Mouse (Mus musculus) kidney, adult 2 months (tissue): ENCODE data around the gene Rptor.

Experiments
- CTCF ChIP-seq: fragments of 200-500 bp; conservative IDR thresholded peaks from 2 replicates; pipeline ENCODE4 v1.5.1; 2011; ENCODE audit warnings: low read depth, mild to moderate bottlenecking, control low read depth, low read length, moderate library complexity, mixed read lengths; ENCODE audit not compliant: insufficient read depth, insufficient read length
- POLR2A ChIP-seq: fragments of 200-500 bp; IDR thresholded peaks from one replicate; pipeline ENCODE4 v1.6.1; 2011; ENCODE audit warnings: low read depth, low read length, control low read depth

DNA sequence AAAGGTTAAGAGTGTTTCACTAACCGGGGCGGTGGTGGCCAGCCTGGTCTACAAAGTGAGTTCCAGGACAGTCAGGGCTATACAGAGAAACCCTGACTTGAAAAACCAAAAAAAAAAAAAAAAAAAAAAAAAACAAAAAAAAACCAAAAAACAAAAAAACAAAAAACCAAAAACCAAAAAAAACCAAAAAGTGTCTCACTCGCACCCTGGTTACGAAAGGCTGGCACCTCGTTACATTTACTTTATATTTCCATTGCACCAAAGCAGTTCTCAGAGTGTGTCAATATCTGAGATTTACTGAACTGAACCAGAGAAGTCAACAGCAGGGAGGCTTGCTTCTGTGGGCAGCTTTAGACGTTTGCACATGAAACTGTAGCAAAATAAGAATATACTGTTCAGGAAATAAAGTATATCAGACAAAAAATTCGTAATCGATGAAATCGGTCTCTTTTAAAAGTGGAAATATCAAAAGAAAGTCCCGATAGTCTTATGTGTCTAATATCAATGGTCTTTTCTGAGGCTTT, 466 bp upstream of the Rptor start:
- TF ChIP-seq POLR2A (no peak), CTCF (no peak)
